Mouse (Mus musculus) left cerebral cortex, adult 2 months (tissue): ENCODE data around the gene Fcgr1. TPM values are rescaled to one million over a fixed set of nuclear protein-coding genes. Genes with fewer than 3 reads are reported as not detected.
A peak's percentile ranks its signal among the peaks of the same experiment; 100 is the strongest.
"Not testable (repeated sequence)": the region's sequence is repeated elsewhere in the genome, so short reads cannot be mapped to it uniquely, and the experiment has no call there.

Experiments
- DNase-seq, 2 experiments: peaks; one replicate each; pipeline ENCODE4 v3.0.0; 2021 to 2022; ENCODE audit warnings: low spot score in 2 of 2, mixed read lengths in 1 of 2; ENCODE audit errors: extremely low spot score in 1 of 2
- H3K27ac ChIP-seq: fragments of 200-600 bp; 2 replicates; pipeline ENCODE4 v1.8.1; 2022
- H3K4me3 ChIP-seq: fragments of 200-600 bp; 2 replicates; pipeline ENCODE4 v1.8.1; 2022
- CTCF ChIP-seq: fragments of 200-600 bp; IDR thresholded peaks from 2 replicates; pipeline ENCODE4 v1.8.1; 2022; ENCODE audit warnings: antibody characterized with exemption, mild to moderate bottlenecking, moderate library complexity
- intact Hi-C: fragments of 180-260 bp; cut with DNase I; formaldehyde crosslinking; loops from one replicate; pipeline ENCODE4 v1.15.1; 2025
- total RNA-seq, 2 experiments: library from RNA; stranded (reverse); gene quantifications; 2 replicates each; pipeline ENCODE4 v1.2.3; 2021

Gene Fcgr1
- total RNA-seq, 2 experiments from 2014 or later = 2.0 to 2.7 TPM

DNA sequence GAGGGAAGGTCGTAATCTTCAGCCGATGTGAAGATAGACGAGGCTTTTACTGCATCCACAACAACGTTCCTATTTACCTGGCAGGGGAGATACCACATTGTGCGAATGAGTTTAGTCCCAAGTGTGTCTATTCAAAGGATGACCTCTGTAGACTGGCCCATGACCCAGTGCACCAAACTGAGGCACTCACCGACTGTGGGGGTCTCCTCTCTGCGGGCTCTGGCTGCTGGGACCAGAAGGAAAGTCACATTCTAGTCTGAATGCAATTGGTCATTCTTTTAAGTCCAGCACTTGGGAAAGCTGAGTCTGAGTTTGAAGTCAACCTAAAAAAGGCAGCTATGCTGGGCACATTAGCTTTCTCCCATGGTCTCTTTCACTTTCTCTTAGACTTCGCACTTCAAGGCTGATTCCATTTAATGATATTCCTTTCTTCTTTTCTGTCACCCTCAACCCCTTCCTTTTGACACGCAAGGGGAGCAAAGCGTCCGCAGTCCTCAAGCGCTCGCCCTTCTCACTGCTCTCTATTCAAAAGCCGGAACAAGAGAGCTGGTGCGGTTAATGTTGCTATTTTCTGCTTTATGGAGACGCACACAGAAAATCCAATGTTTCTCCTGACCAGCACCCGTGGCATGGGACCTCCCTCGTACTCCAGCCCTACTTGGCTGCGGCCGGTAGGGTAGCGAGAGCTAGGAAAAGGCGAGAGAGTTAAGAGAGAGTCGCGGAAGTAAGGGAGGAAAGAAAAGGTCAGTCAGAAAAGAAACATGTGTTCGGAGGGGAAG lies 39.8 kb upstream of the Fcgr1 start:
- Histone ChIP-seq H3K4me3 (no peak overlapping the region), H3K27ac (no peak overlapping the region)
- intact Hi-C loops = loop anchor here (10.0 kb wide), 1 partner anchor 61 kb away; no protein-coding TSS in a partner anchor
- DNase-seq = no peak
- TF ChIP-seq CTCF = no peak

DNA sequence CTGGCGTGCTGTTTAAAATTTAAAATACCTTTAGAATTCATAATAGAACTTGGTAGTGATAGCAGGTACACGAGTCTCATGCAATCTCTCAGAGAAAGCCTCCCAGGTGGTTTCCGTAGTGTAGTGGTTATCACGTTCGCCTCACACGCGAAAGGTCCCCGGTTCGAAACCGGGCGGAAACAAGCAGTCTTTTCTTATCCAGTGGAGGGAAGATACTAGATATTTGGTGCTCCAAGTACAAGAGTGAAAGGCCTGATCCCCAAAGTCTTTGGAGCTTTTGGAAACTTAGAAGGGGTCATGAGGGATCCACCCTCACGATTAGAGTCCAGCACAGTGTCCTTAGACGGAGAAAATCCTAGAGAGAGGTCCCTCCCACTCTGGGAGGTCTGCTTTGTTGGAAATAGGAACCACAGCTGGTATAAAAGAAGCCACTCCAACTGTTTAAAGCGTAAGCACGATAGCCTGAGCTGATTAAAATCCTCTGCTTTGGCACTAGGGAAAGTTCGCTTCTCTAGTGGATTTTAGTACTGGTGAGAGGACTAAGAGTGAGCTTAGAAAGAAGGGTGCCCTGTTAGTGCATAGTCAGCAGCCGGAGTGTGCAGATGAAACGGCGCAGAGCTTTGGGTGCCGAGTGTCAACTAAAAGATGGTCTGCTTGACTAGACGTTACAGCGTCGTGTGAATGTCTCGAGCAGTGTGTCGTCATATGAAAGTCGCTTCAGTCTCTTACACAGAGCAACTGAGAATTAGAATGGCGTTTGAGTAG lies 39.0 kb upstream of the Fcgr1 start:
- intact Hi-C loops = loop anchor here (10.0 kb wide), 1 partner anchor 62 kb away; no protein-coding TSS in a partner anchor
- no peak overlapping the region for H3K4me3 ChIP-seq
- DNase-seq = no peak
- no peak for TF ChIP-seq CTCF
- no peak overlapping the region for H3K27ac ChIP-seq

DNA sequence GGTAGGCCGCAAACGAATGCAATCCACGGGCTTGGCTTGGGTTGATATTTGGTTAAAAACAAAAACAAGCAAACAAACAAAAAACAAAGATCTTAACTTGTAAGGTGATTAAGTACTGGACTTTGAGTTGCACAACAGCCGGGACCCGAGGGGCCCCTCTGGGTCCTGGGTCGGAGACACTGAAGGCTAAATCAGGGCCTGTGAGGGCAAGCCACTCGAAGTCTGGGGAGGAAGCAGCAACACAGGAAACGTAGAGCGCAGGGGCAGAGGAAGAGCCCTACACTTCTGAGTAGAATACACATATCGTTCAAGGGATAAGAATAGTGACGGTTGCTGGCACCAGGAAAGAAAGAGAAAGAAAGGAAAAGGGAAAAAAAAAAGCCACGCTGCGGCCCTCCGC lies 38.2 kb upstream of the Fcgr1 start:
- no peak for TF ChIP-seq CTCF
- H3K4me3 ChIP-seq = no peak overlapping the region
- no peak for DNase-seq
- no peak overlapping the region for H3K27ac ChIP-seq
- intact Hi-C loops = loop anchor here (10.0 kb wide), 1 partner anchor 63 kb away; no protein-coding TSS in a partner anchor

DNA sequence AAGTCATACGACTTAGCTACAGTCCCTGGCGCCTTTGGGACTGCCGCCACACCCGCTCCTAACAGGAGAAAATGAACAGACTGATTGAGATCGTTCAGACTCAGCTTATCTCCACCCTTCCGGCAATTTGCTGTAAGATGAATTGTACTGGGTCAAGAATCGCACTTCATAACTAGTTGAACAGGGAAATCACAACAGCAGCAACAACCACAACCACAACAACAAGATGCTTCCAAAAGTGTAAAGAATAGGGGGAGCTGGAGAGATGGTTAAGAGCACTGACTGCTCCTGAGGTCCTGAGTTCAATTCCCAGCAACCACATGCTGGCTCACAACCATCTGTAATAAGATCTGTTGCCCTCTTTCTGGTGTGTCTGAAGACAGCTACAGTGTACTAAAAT lies 37.7 kb upstream of the Fcgr1 start:
- Histone ChIP-seq H3K4me3 (no peak overlapping the region), H3K27ac (no peak overlapping the region)
- no peak for TF ChIP-seq CTCF
- intact Hi-C loops = loop anchor here (10.0 kb wide), 1 partner anchor 63 kb away; no protein-coding TSS in a partner anchor
- DNase-seq = no peak

DNA sequence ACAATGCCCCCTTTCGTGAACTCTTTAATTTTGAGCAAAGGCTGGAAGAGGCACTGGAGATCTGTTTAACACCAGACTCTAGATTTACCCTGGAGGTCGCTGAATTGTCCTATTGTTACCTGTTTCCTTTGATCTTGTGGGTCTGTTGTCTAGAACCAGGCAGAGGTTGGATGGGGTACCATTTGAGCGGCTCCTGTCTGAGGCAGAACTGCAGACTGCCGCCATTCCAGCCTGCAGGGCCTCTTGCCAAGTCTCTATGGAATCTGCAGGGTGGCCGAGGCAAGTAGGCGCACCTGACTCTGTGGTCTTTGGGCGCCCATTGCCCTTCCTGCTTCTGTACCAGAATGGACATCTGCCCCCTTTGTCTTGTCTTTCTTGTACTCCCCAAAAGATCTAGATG lies 36.8 kb upstream of the Fcgr1 start:
- no peak overlapping the region for H3K27ac ChIP-seq
- intact Hi-C loops = loop anchor here (10.0 kb wide), 1 partner anchor 64 kb away; no protein-coding TSS in a partner anchor
- no peak overlapping the region for H3K4me3 ChIP-seq
- DNase-seq = no peak
- TF ChIP-seq CTCF = no peak

DNA sequence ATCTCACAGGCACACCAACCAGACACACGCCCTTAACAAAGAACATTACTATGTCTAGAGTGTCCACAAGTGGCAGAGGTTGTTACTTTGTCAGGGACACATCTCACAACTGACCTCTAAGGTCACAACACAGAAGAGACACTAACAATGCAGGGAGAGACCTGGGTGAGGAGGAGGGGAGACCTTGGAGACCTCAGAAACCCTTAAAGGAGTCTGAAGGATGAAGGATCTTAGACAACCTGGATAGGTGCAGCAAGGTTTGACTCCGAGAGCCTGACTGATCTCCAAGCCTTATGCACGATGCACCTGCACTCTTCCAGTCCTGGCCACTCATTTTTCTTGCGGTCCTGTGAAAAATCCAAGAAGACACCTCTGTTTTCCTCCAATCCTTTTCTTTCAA lies 36.4 kb upstream of the Fcgr1 start:
- DNase-seq = no peak
- no peak overlapping the region for H3K4me3 ChIP-seq
- no peak for TF ChIP-seq CTCF
- H3K27ac ChIP-seq = no peak overlapping the region
- intact Hi-C loops = loop anchor here (10.0 kb wide), 1 partner anchor 65 kb away; no protein-coding TSS in a partner anchor

DNA sequence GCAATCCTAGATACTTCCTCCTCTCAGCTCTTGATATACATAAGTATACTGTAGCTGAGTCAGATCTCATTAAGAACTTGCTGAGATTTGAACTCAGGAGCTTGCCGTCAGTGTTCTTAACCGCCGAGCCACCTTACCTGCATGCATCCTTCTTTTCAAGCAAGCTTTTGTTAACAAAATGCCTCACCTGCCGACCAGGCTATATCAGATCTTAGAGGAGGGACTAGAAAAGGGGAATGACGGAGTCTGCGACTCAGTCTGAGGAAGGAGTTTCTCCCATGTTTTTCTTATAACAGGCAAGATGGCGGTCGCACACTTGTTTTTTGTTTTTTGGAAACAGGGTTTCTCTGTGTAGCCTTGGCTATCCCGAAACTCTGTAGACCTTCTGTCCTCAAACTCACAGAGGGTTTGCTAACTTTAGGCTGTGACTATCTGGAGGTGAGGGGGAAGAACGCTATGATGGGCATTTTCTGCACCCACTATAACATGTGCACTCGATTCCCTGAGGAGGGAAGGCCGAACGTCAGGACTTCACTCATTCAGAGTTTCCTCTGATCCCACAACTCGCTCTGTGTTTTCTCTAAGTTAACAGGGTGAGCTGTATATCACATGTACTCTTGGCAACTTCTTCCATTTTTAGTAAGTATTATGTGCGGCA lies 35.1 kb upstream of the Fcgr1 start:
- Histone ChIP-seq H3K4me3 (no peak overlapping the region), H3K27ac (no peak overlapping the region)
- TF ChIP-seq CTCF = no peak
- no peak for DNase-seq
- intact Hi-C loops = loop anchor here (5.0 kb wide), 2 partner anchors 47 to 113 kb away; no protein-coding TSS in a partner anchor

DNA sequence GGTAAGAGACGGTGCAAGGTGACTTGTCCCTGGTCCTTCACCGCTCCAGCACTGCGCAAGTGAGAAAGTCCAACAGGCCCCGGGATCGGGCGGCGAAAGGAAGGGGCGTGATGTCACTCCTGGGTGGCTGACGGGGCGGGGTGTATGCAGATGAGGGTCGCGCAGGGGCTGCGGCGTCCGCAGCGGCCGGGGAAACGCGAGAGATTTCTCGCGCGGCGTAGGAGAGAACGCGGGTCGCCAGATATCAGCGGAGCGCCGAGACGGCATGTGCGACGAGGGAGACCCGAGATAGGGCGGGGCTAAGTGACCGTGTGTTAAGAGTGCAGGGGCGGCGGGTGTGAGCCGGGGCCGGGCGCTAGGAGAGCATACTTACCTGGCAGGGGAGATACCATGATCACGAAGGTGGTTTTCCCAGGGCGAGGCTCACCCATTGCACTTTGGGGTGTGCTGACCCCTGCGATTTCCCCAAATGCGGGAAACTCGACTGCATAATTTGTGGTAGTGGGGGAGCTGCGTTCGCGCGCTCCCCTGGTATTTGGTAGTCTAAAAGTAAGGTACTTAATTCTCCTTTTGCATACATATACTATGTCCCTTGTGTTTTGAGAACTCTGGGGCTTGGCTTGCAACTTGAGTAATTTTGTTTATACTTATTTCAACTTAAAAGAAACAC lies 34.4 kb upstream of the Fcgr1 start:
- intact Hi-C loops = loop anchor here (5.0 kb wide), 2 partner anchors 46 to 114 kb away; no protein-coding TSS in a partner anchor
- 0 out of 2 replicates have a peak overlapping the region, but pooled peaks have one; percentile 20 for H3K4me3 ChIP-seq
- DNase-seq, H3K27ac ChIP-seq: not testable (repeated sequence)

DNA sequence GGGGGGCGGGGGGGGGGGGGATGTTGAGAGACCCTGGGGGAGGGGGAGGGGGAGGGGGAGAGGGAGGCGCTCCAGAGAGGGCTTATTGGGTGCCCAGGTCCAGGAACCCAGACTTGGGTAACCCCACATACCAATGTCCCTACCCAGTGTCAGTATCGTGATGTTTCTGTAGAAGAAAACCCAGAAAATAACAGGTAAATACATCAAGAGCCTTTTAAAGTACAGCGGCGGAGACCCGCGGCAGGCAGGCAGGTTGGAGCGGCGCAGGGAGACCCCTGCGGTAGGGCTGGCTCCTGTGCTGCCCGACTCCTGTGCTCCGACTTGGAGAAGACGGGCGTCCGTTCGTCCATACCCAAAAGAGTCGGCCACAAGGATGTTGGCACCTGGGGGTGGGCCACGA lies 33.9 kb upstream of the Fcgr1 start:
- intact Hi-C loops = loop anchor here (5.0 kb wide), 2 partner anchors 45 to 115 kb away; no protein-coding TSS in a partner anchor
- Histone ChIP-seq H3K4me3 (no peak overlapping the region), H3K27ac (no peak overlapping the region)
- TF ChIP-seq CTCF = no peak
- no peak for DNase-seq

DNA sequence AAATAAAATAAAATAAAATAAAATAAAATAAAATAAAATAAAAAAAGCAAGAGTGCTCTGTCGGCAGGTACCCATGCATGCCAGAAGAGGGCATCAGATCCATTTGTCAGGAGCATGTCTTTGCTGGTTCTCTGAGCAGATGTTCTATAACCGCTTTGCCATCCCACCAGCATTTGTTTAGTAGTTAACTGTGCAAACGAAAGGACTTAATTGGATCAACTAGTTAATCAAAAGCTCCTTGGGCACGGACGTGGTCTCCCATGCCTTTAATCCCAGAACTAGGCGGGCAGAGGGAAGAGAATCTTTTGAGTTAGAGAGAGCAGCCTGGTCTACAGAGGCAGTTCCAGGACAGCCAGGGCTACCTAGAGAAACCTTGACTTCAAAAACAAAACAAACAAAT lies 33.4 kb upstream of the Fcgr1 start:
- H3K4me3 ChIP-seq = no peak overlapping the region
- no peak for DNase-seq
- no peak overlapping the region for H3K27ac ChIP-seq
- intact Hi-C loops = loop anchor here (5.0 kb wide), 2 partner anchors 45 to 115 kb away; no protein-coding TSS in a partner anchor
- peak; percentile 65 for TF ChIP-seq CTCF

DNA sequence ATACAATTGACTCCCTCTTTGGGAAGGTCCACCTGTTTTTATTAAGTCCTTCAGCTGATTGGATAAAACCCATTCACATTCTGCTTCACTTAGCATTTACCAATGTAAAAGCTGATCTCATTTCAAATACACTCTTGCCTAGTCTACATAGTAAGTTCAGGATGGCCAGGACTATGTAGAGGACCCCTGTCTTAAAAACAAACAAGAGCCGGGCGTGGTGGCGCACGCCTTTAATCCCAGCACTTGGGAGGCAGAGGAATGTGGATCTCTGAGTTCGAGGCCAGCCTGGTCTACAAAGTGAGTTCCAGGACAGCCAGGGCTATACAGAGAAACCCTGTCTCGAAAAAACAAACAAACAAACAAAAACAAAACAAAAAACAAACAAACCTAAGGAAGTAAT lies 30.0 kb upstream of the Fcgr1 start:
- intact Hi-C loops, H3K27ac ChIP-seq, DNase-seq, H3K4me3 ChIP-seq: not testable (repeated sequence)
